Mouse (Mus musculus) spleen, adult 2 months (tissue): ENCODE results near the gene Sdhd.

Source experiments
- CTCF ChIP-seq: fragments of 200-500 bp; IDR thresholded peaks from 2 replicates; pipeline ENCODE4 v1.5.1; 2011; ENCODE audit warnings: mild to moderate bottlenecking, inconsistent platforms; ENCODE audit not compliant: insufficient read depth, insufficient read length, insufficient replicate concordance; ENCODE audit errors: extremely low read depth
- POLR2A ChIP-seq: fragments of 200-500 bp; IDR thresholded peaks from 2 replicates; pipeline ENCODE4 v1.6.1; 2011; ENCODE audit warnings: low read depth, low read length, inconsistent platforms

DNA sequence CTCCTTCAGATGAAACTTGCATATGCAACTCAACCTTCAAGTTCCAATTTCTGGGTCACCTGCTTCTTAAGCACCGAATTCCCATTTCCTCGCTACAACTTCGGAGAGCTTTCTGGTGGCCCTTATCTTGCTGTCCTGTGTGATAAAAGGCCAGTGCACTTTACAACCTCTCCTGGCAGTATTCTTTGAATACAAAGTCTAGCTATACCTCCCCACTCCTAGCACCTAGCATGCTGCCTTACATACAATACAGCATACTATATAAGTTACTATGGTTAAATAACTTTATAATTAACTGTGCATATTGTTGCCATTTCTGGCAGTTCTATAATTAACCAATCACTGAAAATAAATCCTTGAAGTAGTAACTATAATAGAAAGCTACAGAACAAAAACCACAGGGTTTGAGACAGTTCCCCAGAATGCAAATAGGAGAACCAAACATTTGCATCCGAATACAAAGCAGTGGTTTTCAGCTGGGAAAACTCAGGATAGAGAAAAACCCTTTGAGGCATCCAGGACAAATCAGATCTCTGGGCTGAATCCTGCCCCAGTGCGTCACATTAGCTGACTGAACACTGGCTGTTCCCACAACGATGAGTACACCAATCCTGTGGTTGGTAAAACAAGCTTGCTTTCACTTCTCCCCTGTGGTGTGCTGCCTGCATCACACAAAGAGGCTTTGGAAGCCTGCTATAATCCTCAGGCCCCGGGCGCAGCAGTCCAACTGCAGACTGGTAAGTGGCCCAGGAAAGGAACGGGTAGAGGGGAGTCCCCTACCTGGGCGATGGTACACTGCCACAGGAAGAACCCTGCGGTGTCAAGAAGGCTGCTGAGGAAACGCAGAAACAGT, 49.1 kb downstream of the Sdhd start, which contains the start of gene Il18:
- no peak for TF ChIP-seq CTCF
- no peak for TF ChIP-seq POLR2A
